Mouse (Mus musculus) lung, adult 2 months (tissue): ENCODE results near the gene Nelfe.

Experiments used
- CTCF ChIP-seq: fragments of 200-500 bp; IDR thresholded peaks from 2 replicates; pipeline ENCODE4 v1.5.1; 2011; ENCODE audit warnings: mild to moderate bottlenecking, low read length, control low read depth; ENCODE audit not compliant: insufficient read depth
- POLR2A ChIP-seq: fragments of 200-500 bp; IDR thresholded peaks from 2 replicates; pipeline ENCODE4 v1.6.1; 2011; ENCODE audit warnings: low read depth, mild to moderate bottlenecking, control low read depth, low read length, borderline replicate concordance; ENCODE audit errors: extremely low read depth

- TF ChIP-seq CTCF = no peak
- no peak for TF ChIP-seq POLR2A
Measured at GRCm38 (mm10) chr17:34862416-34863081, 12.4 kb downstream of the Nelfe start, which contains the start of gene Cfb.
